Mouse (Mus musculus) spleen, adult 10 weeks (tissue): Measurements from ENCODE around the gene Tdpoz1. TPM values are rescaled to one million over a fixed set of nuclear protein-coding genes. Genes with fewer than 3 reads are reported as not detected.

Experiments used
- polyA plus RNA-seq: library from polyadenylated mRNA; stranded (reverse); fragments of 350-450 nt; fragmentation: Illumina TruSeq; extraction: RNeasy Lipid Tissue Mini Kit (QIAGEN cat#74804); gene quantifications from one replicate; pipeline ENCODE4 v1.2.3, GENCODE M21; 2015; ENCODE audit warnings: low replicate concordance; ENCODE audit not compliant: insufficient read depth

Tdpoz1 gene
- polyA plus RNA-seq = not detected

DNA sequence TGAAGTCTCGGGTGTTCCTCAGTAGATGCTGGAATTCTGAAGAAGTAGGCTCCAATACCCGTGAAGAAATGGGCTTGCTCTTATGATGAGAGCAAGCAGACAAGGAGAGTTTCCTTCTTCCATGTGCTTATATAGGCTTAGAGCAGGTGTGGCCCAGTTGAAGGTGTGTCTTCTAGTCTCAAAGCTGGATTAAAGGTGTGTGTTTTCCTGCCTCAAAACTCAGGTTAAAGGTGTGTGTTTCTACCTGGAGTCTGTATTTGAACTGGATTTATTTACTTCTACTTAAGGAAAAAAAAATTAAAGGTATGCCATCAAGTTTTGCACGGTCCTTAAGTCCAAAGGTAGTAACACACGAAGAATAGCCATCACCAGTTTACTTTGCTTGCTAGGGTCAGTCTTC is at the start of gene Tdpoz1:
Gene Tdpoz1 (minus strand): TSS at position 101 of the 400 bp plus-strand sequence.

DNA sequence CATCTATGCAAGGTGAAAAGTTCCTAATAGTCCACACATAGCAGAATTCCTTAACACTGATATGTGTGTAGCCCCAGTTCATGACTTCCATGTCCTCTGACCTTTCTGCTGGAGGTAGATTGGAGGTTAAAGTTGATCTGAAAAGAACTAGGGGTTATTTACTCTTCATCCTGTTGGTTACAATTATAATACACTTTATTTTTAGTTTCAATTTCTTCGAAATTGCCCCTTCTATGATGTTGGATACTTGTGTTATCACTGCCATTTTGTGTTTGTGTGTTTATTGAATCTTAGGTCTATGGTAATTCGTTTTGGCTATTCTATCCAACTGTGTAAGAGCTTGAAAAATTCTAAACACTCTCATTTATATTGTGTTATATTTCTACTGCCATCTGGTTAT is 16.9 kb upstream of the Tdpoz1 start, which contains the start of gene Gm37596:
Gene Gm37596 (minus strand): TSS at position 101 of the 400 bp plus-strand sequence.

DNA sequence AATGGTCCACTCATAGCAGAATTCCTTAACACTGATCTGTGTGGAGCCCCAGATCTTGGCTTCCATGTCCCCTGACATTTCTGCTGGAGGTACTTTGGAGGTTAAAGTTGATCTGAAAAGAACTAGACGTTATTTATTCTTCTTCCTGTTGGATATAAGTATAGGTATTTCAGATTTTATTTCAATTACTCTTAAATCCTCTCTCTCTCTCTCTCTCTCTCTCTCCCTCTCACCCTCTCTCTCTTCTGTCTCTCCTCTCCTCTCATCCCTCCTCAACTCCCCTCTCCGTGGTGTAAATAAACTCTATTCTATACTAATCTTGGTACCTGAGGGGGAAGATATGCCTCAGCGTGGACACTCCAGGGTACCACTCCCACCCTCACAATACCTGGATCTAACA is 23.5 kb downstream of the Tdpoz1 start, which contains the start of gene Tdpoz2:
Gene Tdpoz2 (minus strand): TSS at position 101 of the 400 bp plus-strand sequence.

Other genes starting within 250 kb of the Tdpoz1 start
- not detected for gene Tchh, start 234.0 kb downstream of the Tdpoz1 start, polyA plus RNA-seq
- gene Tchhl1, start 207.6 kb downstream of the Tdpoz1 start, polyA plus RNA-seq = not detected
- 965 TPM for gene S100a11, start 155.8 kb downstream of the Tdpoz1 start, polyA plus RNA-seq
- gene S100a10, start 121.2 kb downstream of the Tdpoz1 start, polyA plus RNA-seq = 335 TPM
- gene Tdpoz2, start 23.6 kb downstream of the Tdpoz1 start, polyA plus RNA-seq = not detected
- gene Gm37596, start 16.8 kb upstream of the Tdpoz1 start, polyA plus RNA-seq = not detected
- gene Gm5773, start 96.7 kb upstream of the Tdpoz1 start, polyA plus RNA-seq = not detected
- gene Tdpoz4, start 120.1 kb upstream of the Tdpoz1 start, polyA plus RNA-seq = not detected
- gene Tdpoz3, start 149.7 kb upstream of the Tdpoz1 start, polyA plus RNA-seq = not detected